In genomic region chr4:120000881-120001280, GRCm38 (mm10) we compare ENCODE assay signal across 27 mouse cellular contexts.
DNase-seq lines count a peak whose midpoint lies in the region; ATAC-seq and TF ChIP-seq lines count a peak whose summit lies in the region.
"Had no signal": no experiment of that assay in that cellular context is flagged by ENCODE, and none has a peak within 500 bp of the region (broad histone marks: within the 10 kb centered on the region; RNA-seq: fewer than 3 reads in every experiment).

No protein-coding gene starts in this region.

- no peak overlapping the region for H3K4me2 ChIP-seq in heart, embryonic 13.5 days
- no peak overlapping the region for H3K4me2 ChIP-seq in midbrain, embryonic 11.5 days
- H3K4me2 ChIP-seq in midbrain, embryonic 16.5 days (ENCODE audit: low read length): no peak overlapping the region
- H3K4me2 ChIP-seq: embryonic facial prominence, embryonic 15.5 days; heart, embryonic 15.5 days; hindbrain, embryonic 12.5 days; hindbrain, embryonic 15.5 days had no signal

- H3K4me3 ChIP-seq in gastrocnemius, adult 2 months: no peak overlapping the region
- H3K4me3 ChIP-seq in heart, embryonic 13.5 days: no peak overlapping the region
- H3K4me3 ChIP-seq in midbrain, embryonic 11.5 days (ENCODE audit: low read depth, low read length): no peak overlapping the region
- H3K4me3 ChIP-seq in midbrain, embryonic 16.5 days (ENCODE audit: low read depth, low read length): no peak overlapping the region
- H3K4me3 ChIP-seq: embryonic facial prominence, embryonic 15.5 days; heart, adult 2 months; heart, embryonic 15.5 days; hindbrain, embryonic 12.5 days; hindbrain, embryonic 15.5 days had no signal

- no peak for ATAC-seq in heart, embryonic 13.5 days (ENCODE audit: extremely low read depth, insufficient number of reproducible peaks, low FRiP score, low TSS enrichment)
- ATAC-seq in midbrain, embryonic 11.5 days (ENCODE audit: low FRiP score): no peak
- ATAC-seq in midbrain, embryonic 16.5 days: no peak
- ATAC-seq: activated CD4-positive, CD25-positive, alpha-beta regulatory T cell, adult 4 months; forebrain, embryonic 14.5 days; forebrain, postnatal 0 days; intestine, postnatal 0 days had no signal

- H3K36me3 ChIP-seq in heart, embryonic 13.5 days: no peaks in the 10 kb centered on the region
- no peaks in the 10 kb centered on the region for H3K36me3 ChIP-seq in midbrain, embryonic 11.5 days (ENCODE audit: control insufficient read depth, insufficient read depth, low read length)
- no peaks in the 10 kb centered on the region for H3K36me3 ChIP-seq in midbrain, embryonic 16.5 days (ENCODE audit: control insufficient read depth, insufficient read depth, low read length)
- H3K36me3 ChIP-seq: embryonic facial prominence, embryonic 15.5 days; heart, embryonic 15.5 days; hindbrain, embryonic 12.5 days; hindbrain, embryonic 15.5 days had no signal

- TF ChIP-seq CTCF in gastrocnemius, adult 2 months (IDR thresholded peaks at IDR 0.05): peak; percentile 30; the same call in 1 of the 2 replicates

- H3K4me1 ChIP-seq in heart, embryonic 13.5 days: peaks cover 4% of the 10 kb centered on the region; the same call in 1 of the 2 replicates
- no peaks in the 10 kb centered on the region for H3K4me1 ChIP-seq in midbrain, embryonic 11.5 days (ENCODE audit: control insufficient read depth, insufficient read depth, low read length)
- H3K4me1 ChIP-seq in midbrain, embryonic 16.5 days (ENCODE audit: control insufficient read depth, insufficient read depth, low read length): no peaks in the 10 kb centered on the region
- H3K4me1 ChIP-seq: embryonic facial prominence, embryonic 15.5 days; heart, embryonic 15.5 days; hindbrain, embryonic 15.5 days had no signal

- H3K27ac ChIP-seq in gastrocnemius, adult 2 months: peak overlapping the region; percentile 46; the same call in 1 of the 2 replicates
- H3K27ac ChIP-seq in heart, embryonic 13.5 days (replicated peaks): no peak overlapping the region
- H3K27ac ChIP-seq in midbrain, embryonic 11.5 days (ENCODE audit: low read depth, low read length): no peak overlapping the region
- H3K27ac ChIP-seq in midbrain, embryonic 16.5 days (ENCODE audit: low read length): no peak overlapping the region
- H3K27ac ChIP-seq: embryonic facial prominence, embryonic 15.5 days; heart, adult 2 months; heart, embryonic 15.5 days; hindbrain, embryonic 12.5 days; hindbrain, embryonic 15.5 days had no signal

- 64% methylated on average over 7 of the region's 7 CpGs for WGBS in heart, embryonic 13.5 days
- 85% methylated on average over 7 of the region's 7 CpGs for WGBS in midbrain, embryonic 11.5 days
- WGBS in midbrain, embryonic 16.5 days: 89% methylated on average over 7 of the region's 7 CpGs

- 0 out of 2 replicates have a peak overlapping the region, but pooled peaks have one; percentile 56 for H3K9ac ChIP-seq in heart, embryonic 13.5 days
- 0 out of 2 replicates have a peak overlapping the region, but pooled peaks have one; percentile 12 for H3K9ac ChIP-seq in midbrain, embryonic 11.5 days (ENCODE audit: low read length)
- H3K9ac ChIP-seq in midbrain, embryonic 16.5 days (ENCODE audit: low read depth, low read length): no peak overlapping the region
- H3K9ac ChIP-seq: embryonic facial prominence, embryonic 15.5 days; forebrain, postnatal 0 days; heart, embryonic 15.5 days; hindbrain, embryonic 12.5 days; hindbrain, embryonic 15.5 days had no signal

- no peaks in the 10 kb centered on the region for H3K27me3 ChIP-seq in heart, embryonic 13.5 days (replicated peaks)
- H3K27me3 ChIP-seq in midbrain, embryonic 11.5 days (ENCODE audit: control insufficient read depth, insufficient read depth, low read length): no peaks in the 10 kb centered on the region
- no peaks in the 10 kb centered on the region for H3K27me3 ChIP-seq in midbrain, embryonic 16.5 days (ENCODE audit: control insufficient read depth, insufficient read depth, low read depth, low read length)
- H3K27me3 ChIP-seq: embryonic facial prominence, embryonic 15.5 days; heart, embryonic 15.5 days; hindbrain, embryonic 15.5 days had no signal

- H3K9me3 ChIP-seq in heart, embryonic 13.5 days: no peaks in the 10 kb centered on the region
- H3K9me3 ChIP-seq in midbrain, embryonic 11.5 days (ENCODE audit: control insufficient read depth, low read length): no peaks in the 10 kb centered on the region
- no peaks in the 10 kb centered on the region for H3K9me3 ChIP-seq in midbrain, embryonic 16.5 days (replicated peaks; ENCODE audit: control insufficient read depth, low read length, poor library complexity, severe bottlenecking)
- H3K9me3 ChIP-seq: embryonic facial prominence, embryonic 15.5 days; heart, embryonic 15.5 days; hindbrain, embryonic 12.5 days; hindbrain, embryonic 15.5 days had no signal

- intact Hi-C loops in gastrocnemius, adult 2 months (cut with DNase I): no loop called here
- intact Hi-C loops in gastrocnemius, postnatal 14 days (cut with DNase I; ENCODE audit: low total_unique reads): no loop called here

- DNase-seq in gastrocnemius, adult 2 months: peak; percentile 58
- DNase-seq in gastrocnemius, postnatal 14 days: no peak
- no peak for DNase-seq in heart, adult 8-10 months (ENCODE audit: low spot score)
- no peak for DNase-seq in midbrain, embryonic 11.5 days (ENCODE audit: low spot score, missing footprints)
- no peak for DNase-seq in B cell, adult 2 months
- DNase-seq: adrenal gland, adult 8-10 months; adrenal gland, postnatal 25 days; cerebellum, adult 11-12 months; cerebellum, adult 8-10 months; cerebellum, postnatal 10 days; cerebellum, postnatal 36 days; embryo, embryonic 11 days; forebrain, postnatal 0 days; gastrocnemius, postnatal 10 days; heart, adult 2 months; heart, postnatal 10 days; heart, postnatal 36 days; kidney, adult 2 months had no signal
